Mouse (Mus musculus): Measurements from ENCODE around the gene Zfp711. TPM values are rescaled to one million over a fixed set of nuclear protein-coding genes. Genes with fewer than 3 reads are reported as not detected.

Zfp711 gene
- 38.0 and 41.9 TPM in 2 replicates for polyA plus RNA-seq (2015; fragmentation: Nextera tagmentation; extraction: Ambion mirVana)

DNA sequence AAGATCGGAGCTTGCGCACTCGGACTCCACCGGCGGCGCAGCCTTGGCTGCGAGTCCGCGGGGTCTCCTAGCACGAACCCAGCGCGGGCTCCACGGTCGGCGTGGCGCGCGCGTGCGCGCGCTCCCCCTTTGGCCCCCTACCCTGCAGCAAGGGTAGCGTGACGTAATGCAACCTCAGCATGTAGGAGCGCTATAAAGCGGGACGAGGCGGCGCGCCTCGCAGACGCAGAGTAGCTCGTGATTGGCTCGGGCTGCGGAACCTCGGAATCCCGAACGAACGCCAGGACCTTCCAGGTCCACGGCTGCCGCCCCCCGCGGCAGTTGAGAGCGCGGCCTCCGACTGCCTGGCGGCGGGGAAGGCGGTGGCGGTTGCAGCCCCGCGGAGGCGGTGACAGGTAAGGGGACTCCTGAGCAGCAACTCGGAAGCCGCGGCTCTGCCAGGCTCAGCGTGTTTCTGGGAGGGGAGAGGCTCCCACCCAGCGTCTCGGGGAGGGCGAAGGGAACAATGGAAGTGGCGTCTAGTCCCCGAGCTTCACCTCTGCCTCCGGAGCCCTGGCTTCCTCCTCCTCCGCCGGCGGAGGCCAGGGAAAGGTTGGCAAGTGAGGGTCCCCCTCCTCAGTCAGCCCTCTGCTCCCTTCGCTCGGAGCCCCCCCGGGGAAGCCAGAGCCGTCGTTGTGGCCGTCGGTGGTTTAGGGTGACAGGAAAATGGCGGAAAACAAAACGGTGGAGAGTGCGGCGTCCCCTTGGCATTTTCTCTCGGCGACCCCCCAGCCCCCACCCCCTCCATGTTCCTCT lies at the start of gene Zfp711:
TSS of gene Zfp711 (plus strand) at position 16 of the 795 bp plus-strand sequence.
- Histone ChIP-seq H3K9ac (peak within 1 kb of the TSS; percentile 88), H3K4me1 (replicated peaks) (no peaks in the 10 kb centered on the region), H3K27ac (peak within 1 kb of the TSS; percentile 94), H3K36me3 (no peaks in the 10 kb centered on the region), H3K9me3 (no peaks in the 10 kb centered on the region), H3K27me3 (no peaks in the 10 kb centered on the region), H3K4me2 (peak within 1 kb of the TSS; percentile 47), H3K4me3 (peak within 1 kb of the TSS; percentile 68)
- WGBS = 24% methylated on average over 44 of the region's 79 CpGs
- ATAC-seq (ENCODE audit: low FRiP score) = peak; percentile 98

DNA sequence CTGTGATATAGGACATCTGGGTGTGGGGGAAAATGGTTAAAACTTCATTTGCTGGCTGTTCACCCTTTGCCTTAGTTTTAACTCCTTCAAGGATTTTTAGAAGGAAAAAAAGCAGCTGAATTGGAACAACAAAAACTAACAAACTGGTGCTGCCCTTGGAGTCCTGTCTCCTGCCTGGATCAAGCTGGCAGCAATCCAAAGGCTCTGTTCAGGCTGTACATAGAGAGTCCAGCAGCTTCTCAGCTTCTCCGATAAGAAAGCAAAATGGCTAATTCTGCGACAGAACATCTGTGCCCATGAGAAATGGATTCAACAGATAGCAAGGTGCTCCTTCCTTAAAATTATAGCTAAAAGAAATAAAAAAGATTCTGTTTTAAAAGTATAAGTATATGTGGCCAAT lies 32.6 kb upstream of the Zfp711 start:
- ATAC-seq (ENCODE audit: low FRiP score) = no peak
- Histone ChIP-seq H3K9me3 (no peaks in the 10 kb centered on the region), H3K4me3 (no peak overlapping the region), H3K4me1 (replicated peaks) (no peaks in the 10 kb centered on the region), H3K27ac (no peak overlapping the region), H3K36me3 (no peaks in the 10 kb centered on the region), H3K9ac (no peak overlapping the region), H3K4me2 (no peak overlapping the region), H3K27me3 (no peaks in the 10 kb centered on the region)
- WGBS = 84% methylated on average over 2 of the region's 2 CpGs

DNA sequence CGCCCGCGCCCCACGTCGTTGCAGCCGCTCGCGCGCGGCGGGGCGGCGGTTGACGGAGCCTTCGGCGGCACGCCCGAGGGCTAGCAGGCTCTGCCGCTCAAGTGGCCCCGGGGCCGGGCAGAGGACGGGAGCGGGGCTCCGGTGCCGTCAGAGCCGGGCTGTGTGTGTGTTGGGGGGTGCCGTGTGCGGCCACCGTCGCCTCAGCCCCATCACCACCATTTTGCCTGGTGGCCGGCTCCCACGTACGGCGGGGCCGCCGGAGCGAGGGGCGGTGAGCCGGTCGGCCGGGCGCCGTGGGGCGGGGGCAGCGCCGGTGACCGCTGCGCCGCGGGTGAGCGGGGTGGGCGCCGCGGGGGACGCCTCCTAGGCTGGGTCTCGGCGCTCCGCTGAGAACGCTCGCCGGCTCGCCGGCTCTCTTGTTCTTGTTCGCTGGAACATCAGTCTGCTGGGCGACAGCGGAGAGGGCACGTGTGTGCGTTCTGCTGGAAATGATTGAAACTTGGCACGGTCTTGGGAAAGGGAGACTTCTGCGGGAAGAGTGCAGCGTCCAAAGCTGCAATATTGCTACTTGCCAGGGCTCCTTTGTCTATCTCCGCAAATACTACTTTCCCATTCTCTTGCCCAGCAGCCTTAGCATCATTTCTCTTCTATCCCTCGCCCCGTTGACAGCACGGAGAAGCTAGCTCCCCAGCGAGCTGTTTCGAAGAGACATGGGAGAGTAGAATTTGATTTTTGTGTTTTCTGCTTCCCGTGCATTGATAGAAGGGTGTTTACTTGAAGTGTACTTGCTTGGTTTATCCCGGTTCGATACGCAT lies 1.2 kb downstream of the Zfp711 start:
- Histone ChIP-seq H3K27me3 (no peaks in the 10 kb centered on the region), H3K4me3 (peak overlapping the region; percentile 68), H3K27ac (peak overlapping the region; percentile 94), H3K9ac (peak overlapping the region; percentile 88), H3K36me3 (no peaks in the 10 kb centered on the region), H3K9me3 (no peaks in the 10 kb centered on the region), H3K4me1 (replicated peaks) (no peaks in the 10 kb centered on the region), H3K4me2 (peak overlapping the region; percentile 47)
- 17% methylated on average over 63 of the region's 81 CpGs for WGBS
- ATAC-seq (ENCODE audit: low FRiP score) = peak; percentile 78

DNA sequence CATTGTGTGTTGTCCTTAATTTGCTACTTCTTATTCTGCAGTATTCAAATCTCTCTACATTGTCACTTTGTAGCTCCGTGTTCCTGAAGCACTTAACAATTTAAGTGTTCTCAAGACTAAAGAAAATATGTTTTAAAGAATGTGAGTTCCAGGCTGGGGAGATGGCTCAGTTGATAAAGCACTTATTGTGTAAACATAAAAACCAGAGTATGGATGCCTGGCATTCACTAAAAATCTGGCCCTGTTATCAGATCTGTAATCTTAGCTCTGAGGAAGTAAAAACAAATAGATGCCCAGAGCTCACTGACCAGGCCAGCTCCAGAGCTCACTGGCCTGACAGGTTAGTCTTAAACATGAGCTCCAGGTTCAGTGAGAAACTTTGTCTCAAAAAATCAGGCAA lies 75.2 kb downstream of the Zfp711 start:
- H3K4me3 ChIP-seq = no peak overlapping the region
- no peak for ATAC-seq (ENCODE audit: low FRiP score)
- no peak overlapping the region for H3K9ac ChIP-seq
- no peaks in the 10 kb centered on the region for H3K36me3 ChIP-seq
- no peaks in the 10 kb centered on the region for H3K9me3 ChIP-seq
- 69% methylated on average over 1 of the region's 1 CpGs for WGBS
- no peak overlapping the region for H3K27ac ChIP-seq
- H3K4me2 ChIP-seq = no peak overlapping the region
- no peaks in the 10 kb centered on the region for H3K27me3 ChIP-seq
- H3K4me1 ChIP-seq (replicated peaks) = no peaks in the 10 kb centered on the region

GRCm38 (mm10) chrX:112680605-112681004 lies 80.3 kb downstream of the Zfp711 start:
- ATAC-seq (ENCODE audit: low FRiP score) = no peak
- H3K4me3 ChIP-seq = no peak overlapping the region
- no peak overlapping the region for H3K27ac ChIP-seq
- no peaks in the 10 kb centered on the region for H3K27me3 ChIP-seq
- no peak overlapping the region for H3K9ac ChIP-seq
- H3K9me3 ChIP-seq = no peaks in the 10 kb centered on the region
- no peaks in the 10 kb centered on the region for H3K36me3 ChIP-seq
- 82% methylated on average over 5 of the region's 5 CpGs for WGBS
- H3K4me2 ChIP-seq = no peak overlapping the region
- no peaks in the 10 kb centered on the region for H3K4me1 ChIP-seq (replicated peaks)

Other genes with a start within 250 kb of the Zfp711 start
- gene Satl1, start 193.7 kb upstream of the Zfp711 start, polyA plus RNA-seq (2015; fragmentation: Nextera tagmentation; extraction: Ambion mirVana) = not detected in 2 replicates
- not detected in 2 replicates for gene 2010106E10Rik, start 105.3 kb upstream of the Zfp711 start, polyA plus RNA-seq (2015; fragmentation: Nextera tagmentation; extraction: Ambion mirVana)
- 0.09 and 0.13 TPM in 2 replicates for gene Pof1b, start 98.1 kb downstream of the Zfp711 start, polyA plus RNA-seq (2015; fragmentation: Nextera tagmentation; extraction: Ambion mirVana)